Mouse (Mus musculus) hindbrain, embryonic 14.5 days (tissue): ENCODE measurements at regions not wholly inside any gene's neighbourhood (a gene's known extent, or its start where the extent isn't known, plus 50 kb on each side); places are given as distances from the start of the nearest gene placed in this dataset.

Source experiments
- ATAC-seq: fragments of 200-750 bp; cut with Nextera tagmentation; 2 replicates; pipeline ENCODE4 v1.8.0; 2017; ENCODE audit warnings: moderate number of reproducible peaks, mild to moderate bottlenecking, moderate TSS enrichment, moderate library complexity; ENCODE audit not compliant: low FRiP score
- DNase-seq: peaks from one replicate; pipeline ENCODE4 v3.0.0-alpha.2; 2015; ENCODE audit warnings: low spot score
- H3K27ac ChIP-seq: fragments of 300-500 bp; sonication (generic); 2 replicates; pipeline ENCODE4 v1.5.1; 2014; ENCODE audit warnings: mild to moderate bottlenecking, moderate library complexity
- H3K27me3 ChIP-seq: fragments of 300-500 bp; sonication (generic); 2 replicates; pipeline ENCODE4 v1.6.1; 2014; ENCODE audit warnings: mild to moderate bottlenecking, low read length, mixed read lengths; ENCODE audit not compliant: control insufficient read depth, insufficient read depth
- H3K36me3 ChIP-seq: fragments of 300-500 bp; sonication (generic); replicated peaks from 2 replicates; pipeline ENCODE4 v1.6.1; 2014; ENCODE audit not compliant: control insufficient read depth, insufficient read depth
- H3K4me1 ChIP-seq: fragments of 300-500 bp; sonication (generic); replicated peaks from 2 replicates; pipeline ENCODE4 v1.6.1; 2014; ENCODE audit warnings: antibody characterized with exemption, low read length, mixed read lengths; ENCODE audit not compliant: control insufficient read depth, insufficient read depth
- H3K4me2 ChIP-seq: fragments of 300-500 bp; sonication (generic); replicated peaks from 2 replicates; pipeline ENCODE4 v1.6.1; 2014; ENCODE audit warnings: mild to moderate bottlenecking, moderate library complexity
- H3K4me3 ChIP-seq: fragments of 300-500 bp; sonication (generic); replicated peaks from 2 replicates; pipeline ENCODE4 v1.5.1; 2014; ENCODE audit warnings: mild to moderate bottlenecking, low read length
- H3K9ac ChIP-seq: fragments of 300-500 bp; sonication (generic); 2 replicates; pipeline ENCODE4 v1.6.1; 2014
- H3K9me3 ChIP-seq: fragments of 300-500 bp; sonication (generic); 2 replicates; pipeline ENCODE4 v1.6.1; 2016; ENCODE audit warnings: low read length; ENCODE audit not compliant: control insufficient read depth
- WGBS: fragments of 180-500 bp; shearing (Covaris S2); extraction: QIAGEN DNeasy Blood & Tissue Kit; methylation state at CpG from one replicate; pipeline ENCODE4 v1.1.7; 2014; 5-methylcytosine and 5-hydroxymethylcytosine counted together

DNA sequence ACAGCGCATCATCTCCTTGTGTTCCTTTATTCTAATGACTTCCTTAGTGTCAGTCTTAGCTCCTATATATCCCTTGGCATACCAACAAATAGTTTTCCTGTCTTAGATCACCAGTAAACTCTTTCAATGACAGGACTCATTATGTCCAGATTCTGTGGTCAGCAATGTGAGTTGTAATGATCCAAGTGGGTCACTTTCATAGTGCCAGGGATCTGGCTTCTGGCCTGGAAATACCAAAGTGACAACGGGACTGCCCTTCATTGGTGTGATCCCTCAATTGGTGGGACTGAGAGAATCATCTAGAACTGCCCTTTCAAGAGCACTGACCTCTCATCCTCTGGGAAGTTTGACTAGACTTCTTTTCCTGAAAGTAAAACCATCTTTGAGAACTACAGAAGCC is 494.7 kb upstream of the A1bg start:
- Histone ChIP-seq H3K36me3 (no peaks in the 10 kb centered on the region), H3K9me3 (no peaks in the 10 kb centered on the region), H3K4me2 (no peak overlapping the region), H3K27ac (no peak overlapping the region), H3K4me1 (no peaks in the 10 kb centered on the region), H3K4me3 (no peak overlapping the region), H3K27me3 (no peaks in the 10 kb centered on the region), H3K9ac (no peak overlapping the region)
- no peak for DNase-seq
- no peak for ATAC-seq
- 90% methylated on average over 2 of the region's 2 CpGs for WGBS

- Histone ChIP-seq H3K9me3 (no peaks in the 10 kb centered on the region), H3K27me3 (no peaks in the 10 kb centered on the region), H3K4me2 (no peak overlapping the region), H3K27ac (no peak overlapping the region), H3K9ac (no peak overlapping the region), H3K4me3 (no peak overlapping the region), H3K36me3 (no peaks in the 10 kb centered on the region), H3K4me1 (no peaks in the 10 kb centered on the region)
- ATAC-seq = no peak
- WGBS = 77% methylated on average over 3 of the region's 3 CpGs
- no peak for DNase-seq
Measured at GRCm38 (mm10) chr15:61416841-61417240, 494.0 kb upstream of the A1bg start.

DNA sequence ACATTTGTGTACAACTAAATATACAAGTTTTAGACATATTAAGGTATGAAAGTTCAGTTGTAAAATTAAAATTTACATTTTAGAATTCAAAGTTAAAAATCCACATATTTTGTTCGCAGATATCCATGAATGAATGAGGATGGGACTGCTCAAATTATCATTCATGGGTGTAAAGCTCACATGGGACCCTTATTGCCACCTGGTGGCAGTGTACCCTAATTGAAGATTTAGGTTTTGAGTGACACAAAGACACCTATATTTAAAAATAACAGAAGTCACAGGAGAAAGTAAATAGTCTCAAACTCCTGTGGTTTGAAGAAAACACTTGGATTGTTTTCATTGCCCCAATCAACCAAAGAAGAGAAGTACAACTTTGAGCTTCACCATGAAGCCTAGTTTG is 492.8 kb upstream of the A1bg start:
- H3K36me3 ChIP-seq = no peaks in the 10 kb centered on the region
- no peak overlapping the region for H3K9ac ChIP-seq
- no peaks in the 10 kb centered on the region for H3K9me3 ChIP-seq
- H3K27me3 ChIP-seq = no peaks in the 10 kb centered on the region
- WGBS = 59% methylated on average over 1 of the region's 1 CpGs
- no peaks in the 10 kb centered on the region for H3K4me1 ChIP-seq
- H3K4me2 ChIP-seq = no peak overlapping the region
- ATAC-seq (no peak), DNase-seq (no peak)
- no peak overlapping the region for H3K27ac ChIP-seq
- no peak overlapping the region for H3K4me3 ChIP-seq

- ATAC-seq = no peak
- no peaks in the 10 kb centered on the region for H3K36me3 ChIP-seq
- WGBS = 92% methylated on average over 2 of the region's 2 CpGs
Measured at GRCm38 (mm10) chr15:61411821-61412220, 489.0 kb upstream of the A1bg start.

DNA sequence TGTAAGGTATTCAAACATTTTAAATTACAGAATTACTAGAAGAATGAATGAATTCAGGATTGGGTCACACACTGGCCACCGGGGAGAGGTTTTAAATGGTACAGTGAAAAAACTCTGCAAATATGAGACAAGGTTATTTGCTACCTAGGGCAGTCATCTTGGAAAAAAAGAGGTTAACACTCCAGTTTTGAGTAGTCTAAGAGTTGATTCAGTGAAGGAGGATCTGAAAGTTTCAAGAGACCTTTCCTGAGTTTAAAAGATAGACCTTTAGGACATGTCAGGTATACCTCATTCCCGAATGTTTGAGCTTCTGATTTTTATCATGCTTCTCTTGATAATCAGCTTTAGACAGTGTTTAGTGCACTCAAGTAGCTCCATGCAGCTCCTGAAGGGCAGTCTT is 488.0 kb upstream of the A1bg start:
- no peaks in the 10 kb centered on the region for H3K9me3 ChIP-seq
- ATAC-seq = no peak
- no peaks in the 10 kb centered on the region for H3K27me3 ChIP-seq
- DNase-seq = no peak
- H3K4me2 ChIP-seq = no peak overlapping the region
- no peaks in the 10 kb centered on the region for H3K36me3 ChIP-seq
- no peaks in the 10 kb centered on the region for H3K4me1 ChIP-seq
- no peak overlapping the region for H3K4me3 ChIP-seq
- no peak overlapping the region for H3K9ac ChIP-seq
- 93% methylated on average over 2 of the region's 2 CpGs for WGBS
- H3K27ac ChIP-seq = no peak overlapping the region

More at GRCm38 (mm10) chr15:61411821-61412220, 489.0 kb upstream of the A1bg start:
- Histone ChIP-seq H3K27me3 (no peaks in the 10 kb centered on the region), H3K9ac (no peak overlapping the region), H3K4me3 (no peak overlapping the region), H3K4me1 (no peaks in the 10 kb centered on the region), H3K9me3 (no peaks in the 10 kb centered on the region), H3K27ac (no peak overlapping the region), H3K4me2 (no peak overlapping the region)
- DNase-seq = no peak

DNA sequence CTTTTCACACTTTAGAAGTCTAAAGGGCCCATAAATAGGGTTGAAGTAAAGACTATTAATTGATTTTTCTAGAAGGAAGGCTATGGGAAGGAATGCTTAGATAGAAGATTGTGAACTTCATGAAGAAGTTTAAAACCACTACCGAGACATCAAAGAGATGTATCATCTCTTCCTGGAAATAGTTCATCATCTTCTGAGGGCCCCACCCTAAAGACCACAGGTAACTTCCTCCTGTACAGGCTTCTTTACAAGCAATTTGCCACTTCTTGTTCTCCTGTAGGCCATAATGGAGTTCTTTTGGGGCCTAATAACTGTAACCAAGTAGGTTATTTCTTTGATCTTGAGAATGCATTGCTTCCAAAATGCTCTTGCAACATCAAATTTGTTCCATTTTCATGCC is 485.8 kb upstream of the A1bg start:
- H3K9ac ChIP-seq = no peak overlapping the region
- 96% methylated on average over 1 of the region's 1 CpGs for WGBS
- H3K27me3 ChIP-seq = no peaks in the 10 kb centered on the region
- no peak for DNase-seq
- H3K36me3 ChIP-seq = no peaks in the 10 kb centered on the region
- H3K27ac ChIP-seq = no peak overlapping the region
- no peak overlapping the region for H3K4me2 ChIP-seq
- no peaks in the 10 kb centered on the region for H3K4me1 ChIP-seq
- no peaks in the 10 kb centered on the region for H3K9me3 ChIP-seq
- H3K4me3 ChIP-seq = no peak overlapping the region
- no peak for ATAC-seq

- peaks cover 3% of the 10 kb centered on the region for H3K4me1 ChIP-seq
- H3K4me3 ChIP-seq = no peak overlapping the region
- H3K27me3 ChIP-seq = no peaks in the 10 kb centered on the region
- H3K4me2 ChIP-seq = no peak overlapping the region
- H3K27ac ChIP-seq = no peak overlapping the region
- ATAC-seq (no peak), DNase-seq (no peak)
- H3K9me3 ChIP-seq = no peaks in the 10 kb centered on the region
- H3K9ac ChIP-seq = no peak overlapping the region
- no peaks in the 10 kb centered on the region for H3K36me3 ChIP-seq
Measured at GRCm38 (mm10) chr15:61400720-61401119, 477.9 kb upstream of the A1bg start.

- WGBS = 91% methylated on average over 2 of the region's 2 CpGs
- no peak overlapping the region for H3K4me3 ChIP-seq
- H3K27ac ChIP-seq = no peak overlapping the region
- H3K27me3 ChIP-seq = no peaks in the 10 kb centered on the region
- peaks cover 9% of the 10 kb centered on the region for H3K4me1 ChIP-seq
- H3K4me2 ChIP-seq = no peak overlapping the region
- no peak overlapping the region for H3K9ac ChIP-seq
- H3K9me3 ChIP-seq = no peaks in the 10 kb centered on the region
- no peaks in the 10 kb centered on the region for H3K36me3 ChIP-seq
- ATAC-seq (no peak), DNase-seq (no peak)
Measured at GRCm38 (mm10) chr15:61399971-61400370, 477.2 kb upstream of the A1bg start.

GRCm38 (mm10) chr15:61398829-61399228 is 476.0 kb upstream of the A1bg start:
- H3K4me3 ChIP-seq = no peak overlapping the region
- no peaks in the 10 kb centered on the region for H3K27me3 ChIP-seq
- no peak overlapping the region for H3K9ac ChIP-seq
- DNase-seq (no peak), ATAC-seq (no peak)
- no peak overlapping the region for H3K4me2 ChIP-seq
- no peaks in the 10 kb centered on the region for H3K36me3 ChIP-seq
- peaks cover 11% of the 10 kb centered on the region for H3K4me1 ChIP-seq
- H3K9me3 ChIP-seq = no peaks in the 10 kb centered on the region
- no peak overlapping the region for H3K27ac ChIP-seq
- 89% methylated on average over 3 of the region's 3 CpGs for WGBS

DNA sequence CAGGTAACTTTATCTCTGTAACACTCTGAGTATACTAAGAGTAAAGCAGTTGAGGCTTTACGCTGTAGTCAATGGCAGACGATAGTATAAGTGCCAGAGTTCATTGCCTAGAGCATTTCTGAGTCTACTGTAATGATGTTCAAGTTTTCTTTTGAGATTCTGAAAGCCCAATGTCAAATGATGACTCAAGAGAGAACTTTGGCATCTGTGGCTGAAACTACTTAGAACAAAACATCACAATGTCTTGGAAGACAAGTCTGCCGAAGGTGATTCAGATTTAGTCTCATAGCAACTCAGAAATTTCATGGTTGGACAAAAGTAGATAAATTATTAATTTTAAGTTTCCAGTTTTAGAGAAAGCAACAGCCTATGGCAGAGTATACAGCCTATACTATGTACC is 474.2 kb upstream of the A1bg start:
- Histone ChIP-seq H3K4me2 (no peak overlapping the region), H3K27ac (no peak overlapping the region)
- no peak for ATAC-seq

More for the DNA sequence above, 474.2 kb upstream of the A1bg start:
- Histone ChIP-seq H3K9ac (no peak overlapping the region), H3K36me3 (no peaks in the 10 kb centered on the region), H3K27me3 (no peaks in the 10 kb centered on the region), H3K4me1 (peaks cover 11% of the 10 kb centered on the region), H3K4me3 (no peak overlapping the region), H3K9me3 (no peaks in the 10 kb centered on the region)
- DNase-seq = no peak
- WGBS = 93% methylated on average over 3 of the region's 3 CpGs
